Mouse (Mus musculus) C2C12 (cell line): ENCODE data around the gene Smim14.

Experiments
- CTCF ChIP-seq: IDR thresholded peaks from one replicate; pipeline ENCODE4 v1.5.1; 2011; ENCODE audit not compliant: control insufficient read depth, insufficient read depth, insufficient read length
- MYOG ChIP-seq: IDR thresholded peaks from one replicate; pipeline ENCODE4 v1.6.1; 2011; ENCODE audit not compliant: control insufficient read depth, insufficient read length; ENCODE audit errors: extremely low read depth
- USF1 ChIP-seq: IDR thresholded peaks from one replicate; pipeline ENCODE4 v1.6.1; 2011; ENCODE audit warnings: low read depth, mild to moderate bottlenecking, control low read depth, moderate library complexity

- TF ChIP-seq CTCF (no peak), USF1 (no peak), MYOG (no peak)
These were observed 2.8 kb upstream of the Smim14 start for GRCm38 (mm10) chr5:65539786-65540185.
